Mouse (Mus musculus) MEL-GATA-1-ER (cell line): ENCODE data around the gene Hbb-y.
"Not testable (repeated sequence)": the region's sequence is repeated elsewhere in the genome, so short reads cannot be mapped to it uniquely, and the experiment has no call there.

Experiments
- DNase-seq: peaks from one replicate; pipeline ENCODE4 v3.0.0-alpha.2; 2012; ENCODE audit warnings: low read depth; ENCODE audit errors: extremely low read depth

The Hbb-y gene

GRCm38 (mm10) chr7:103853090-103853489, at the start of gene Hbb-y:
Hbb-y (minus strand) TSS chr7:103853216.
- no peak for DNase-seq

GRCm38 (mm10) chr7:103894385-103894784, 41.4 kb upstream of the Hbb-y start, which contains the start of gene Olfr64:
Olfr64 (minus strand) TSS chr7:103894485.
- DNase-seq: no peak

GRCm38 (mm10) chr7:103886152-103886551, 33.1 kb upstream of the Hbb-y start, which contains the start of gene Olfr66:
Olfr66 (minus strand) TSS chr7:103886252.
- no peak for DNase-seq

- DNase-seq: peak; percentile 44
Measured at GRCm38 (mm10) chr7:103877093-103877492, 24.1 kb upstream of the Hbb-y start.

- no peak for DNase-seq
Measured at GRCm38 (mm10) chr7:103874451-103874850, 21.4 kb upstream of the Hbb-y start.

- peak; percentile 55 for DNase-seq
Measured at GRCm38 (mm10) chr7:103873064-103873463, 20.0 kb upstream of the Hbb-y start.

- peak; percentile 97 for DNase-seq
Measured at GRCm38 (mm10) chr7:103870667-103871066, 17.7 kb upstream of the Hbb-y start.

GRCm38 (mm10) chr7:103865716-103866115, 12.7 kb upstream of the Hbb-y start:
- peak; percentile 74 for DNase-seq

GRCm38 (mm10) chr7:103861531-103861930, 8.5 kb upstream of the Hbb-y start:
- DNase-seq: peak; percentile 89

GRCm38 (mm10) chr7:103860855-103861254, 7.8 kb upstream of the Hbb-y start:
- DNase-seq: peak; percentile 99

GRCm38 (mm10) chr7:103859076-103859475, 6.1 kb upstream of the Hbb-y start:
- DNase-seq: peak; percentile 89

GRCm38 (mm10) chr7:103854669-103855068, 1.7 kb upstream of the Hbb-y start:
- DNase-seq: no peak

GRCm38 (mm10) chr7:103844525-103845325, 8.3 kb downstream of the Hbb-y start:
- DNase-seq: no peak

- DNase-seq: no peak
Measured at GRCm38 (mm10) chr7:103843034-103843433, 10.0 kb downstream of the Hbb-y start, which contains the start of gene Hbb-bh1. Hbb-bh1 (minus strand) TSS chr7:103843164.

- DNase-seq: no peak
Measured at GRCm38 (mm10) chr7:103840268-103840667, 12.7 kb downstream of the Hbb-y start, which contains the start of gene Hbb-bh2. Hbb-bh2 (minus strand) TSS chr7:103840520.

GRCm38 (mm10) chr7:103827808-103828207, 25.2 kb downstream of the Hbb-y start, which contains the start of gene Hbb-bs:
Hbb-bs (minus strand) TSS chr7:103828096.
- peak; percentile 88 for DNase-seq

GRCm38 (mm10) chr7:103827139-103827538, 25.9 kb downstream of the Hbb-y start:
- not testable (repeated sequence) for DNase-seq

- DNase-seq: no peak
Measured at GRCm38 (mm10) chr7:103826255-103826887, 26.6 kb downstream of the Hbb-y start.

GRCm38 (mm10) chr7:103825536-103826254, 27.3 kb downstream of the Hbb-y start:
- no peak for DNase-seq

GRCm38 (mm10) chr7:103824597-103824996, 28.4 kb downstream of the Hbb-y start:
- DNase-seq: no peak

GRCm38 (mm10) chr7:103815085-103815484, 37.9 kb downstream of the Hbb-y start:
- DNase-seq: not testable (repeated sequence)

GRCm38 (mm10) chr7:103813766-103814165, 39.2 kb downstream of the Hbb-y start, which contains the start of gene Hbb-bt:
Hbb-bt (minus strand) TSS chr7:103813996.
- peak; percentile 83 for DNase-seq
